Mouse (Mus musculus) cortical plate, adult 2 months (tissue): ENCODE results near the gene Podxl.

Source experiments
- CTCF ChIP-seq: fragments of 200-500 bp; IDR thresholded peaks from 2 replicates; pipeline ENCODE4 v1.5.1; 2011; ENCODE audit warnings: mild to moderate bottlenecking, control low read depth, low read length; ENCODE audit not compliant: insufficient read depth; ENCODE audit errors: extremely low read depth
- POLR2A ChIP-seq: fragments of 200-500 bp; IDR thresholded peaks from 2 replicates; pipeline ENCODE4 v1.6.1; 2011; ENCODE audit warnings: mild to moderate bottlenecking, low read length, control low read depth; ENCODE audit not compliant: insufficient read depth; ENCODE audit errors: extremely low read depth

DNA sequence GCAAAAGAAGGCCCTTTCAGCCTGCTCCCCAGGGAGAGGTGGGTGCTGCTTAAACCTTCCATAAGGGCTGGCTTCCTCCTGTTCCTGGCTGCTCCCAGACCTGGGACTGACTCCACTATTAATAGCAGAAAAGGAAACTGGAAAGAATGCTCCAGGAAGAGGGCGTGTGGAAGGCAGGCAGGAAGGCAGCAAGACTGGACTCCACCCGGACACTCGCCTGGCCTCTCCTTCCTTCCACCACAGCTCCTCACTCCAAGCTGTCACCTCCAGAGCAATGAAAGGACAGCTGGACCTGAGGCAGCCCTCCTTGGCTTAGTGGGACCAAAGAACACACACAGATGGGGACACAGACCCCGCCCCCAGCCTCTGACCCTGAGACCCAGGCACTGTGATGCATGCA, 19.5 kb downstream of the Podxl start:
- no peak for TF ChIP-seq CTCF
- no peak for TF ChIP-seq POLR2A
